Comparison of ENCODE assay signal across 10 mouse cellular contexts in the genomic region with DNA sequence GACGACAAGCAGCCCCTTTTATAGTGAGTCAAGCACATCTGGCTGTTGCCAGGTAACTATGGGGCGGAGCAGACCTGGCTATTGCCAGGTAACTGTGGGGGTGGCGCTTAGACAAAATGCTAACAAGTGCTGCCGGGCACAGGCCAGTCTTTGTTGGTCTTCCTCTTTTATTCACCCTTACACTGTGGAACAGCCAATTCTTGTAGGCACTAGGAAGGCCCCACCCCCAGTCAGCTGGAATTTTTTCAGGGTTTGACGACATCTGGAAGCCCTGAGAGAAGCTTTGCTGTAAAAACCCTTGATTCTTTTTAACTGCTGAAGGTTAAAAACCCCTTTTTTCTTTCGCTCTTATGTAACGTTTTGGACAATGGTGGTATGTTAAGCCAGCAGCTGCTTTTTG. TPM values are rescaled to one million over a fixed set of nuclear protein-coding genes. Genes with fewer than 3 reads are reported as not detected.
DNase-seq lines count a peak whose midpoint lies in the region; ATAC-seq lines count a peak whose summit lies in the region.
"Had no signal": no experiment of that assay in that cellular context is flagged by ENCODE, and none has a peak within 500 bp of the region (broad histone marks: within the 10 kb centered on the region; RNA-seq: fewer than 3 reads in every experiment).

No protein-coding gene starts in this region.

- peak overlapping the region; percentile 20; the same call in 1 of the 2 replicates for H3K4me3 ChIP-seq in liver, embryonic 16.5 days (ENCODE audit: low read depth, low read length)

- peak overlapping the region; percentile 58 for H3K9ac ChIP-seq in liver, embryonic 16.5 days (ENCODE audit: low read depth, low read length)

- peaks cover 3% of the 10 kb centered on the region for H3K27me3 ChIP-seq in liver, embryonic 16.5 days (ENCODE audit: control insufficient read depth, insufficient read depth, low read depth, low read length)

- H3K27ac ChIP-seq in liver, embryonic 16.5 days (ENCODE audit: low read length), result peak overlapping the region; percentile 98
- H3K27ac ChIP-seq: macrophage had no signal

- no peak for DNase-seq in frontal cortex, postnatal 36 days (ENCODE audit: low spot score in 2 of 2)
- DNase-seq in right cerebral cortex, adult 18-20 months, result peak; percentile 43
- no peak for DNase-seq in right cerebral cortex, postnatal 36 days (ENCODE audit: low spot score in 2 of 2)
- DNase-seq in telencephalon, adult 2 months (ENCODE audit: low read depth, low spot score), result peak; percentile 55
- no peak for DNase-seq in thymus, postnatal 25 days
- DNase-seq in layer of hippocampus, postnatal 25 days (ENCODE audit: extremely low spot score in 1 of 2, low spot score in 1 of 2), result no peak
- DNase-seq: cerebellum, adult 8-10 months had no signal

- peaks cover 54% of the 10 kb centered on the region for H3K4me1 ChIP-seq in liver, embryonic 16.5 days (ENCODE audit: control insufficient read depth, low read depth, low read length)

- peak overlapping the region; percentile 67 for H3K4me2 ChIP-seq in liver, embryonic 16.5 days (ENCODE audit: low read depth, low read length)

- 20% methylated on average over 7 of the region's 7 CpGs for WGBS in liver, embryonic 16.5 days (ENCODE audit: insufficient replicate concordance)

- ATAC-seq in frontal cortex, adult (ENCODE audit: low TSS enrichment), result 0 out of 2 replicates have a peak, but pooled peaks have one; percentile 11
- ATAC-seq in liver, embryonic 16.5 days (ENCODE audit: low read depth), result peak; percentile 22

- no peaks in the 10 kb centered on the region for H3K9me3 ChIP-seq in liver, embryonic 16.5 days (replicated peaks; ENCODE audit: control insufficient read depth, low read length)

- H3K36me3 ChIP-seq in liver, embryonic 16.5 days (ENCODE audit: control insufficient read depth, insufficient read depth), result no peaks in the 10 kb centered on the region

RNA-seq across cellular contexts. Expression of a gene that starts 30.2 kb away (rescaled TPM):
- 3.7 and 3.8 TPM in 2 replicates for polyA plus RNA-seq in liver, embryonic 16.5 days (2015; fragmentation: Nextera tagmentation; extraction: Ambion mirVana)
- 10 to 100 TPM; 62.1 to 74.6 TPM for total RNA-seq in layer of hippocampus, postnatal 25 days (2021)

RNA-seq across cellular contexts. Expression of a gene that starts 31.3 kb away (rescaled TPM):
- 143 and 145 TPM in 2 replicates for polyA plus RNA-seq in liver, embryonic 16.5 days (2015; fragmentation: Nextera tagmentation; extraction: Ambion mirVana)
- 10 to 100 TPM; 84.7 to 88.2 TPM for total RNA-seq in layer of hippocampus, postnatal 25 days (2021)

Comparison
In these comparisons a context has a peak if more than half of its experiments do, and no peak if none do; other contexts are left out.
1. DNase-seq: peak in right cerebral cortex, adult 18-20 months (single experiment) and telencephalon, adult 2 months (single experiment); none in frontal cortex, postnatal 36 days (0 of 2), right cerebral cortex, postnatal 36 days (0 of 2), thymus, postnatal 25 days (single experiment) and layer of hippocampus, postnatal 25 days (0 of 2).